11 mouse cellular contexts compared by ENCODE assay signal in genomic region chr10:39563552-39564223, GRCm38 (mm10). TPM values are rescaled to one million over a fixed set of nuclear protein-coding genes. Genes with fewer than 3 reads are reported as not detected.
DNase-seq lines count a peak whose midpoint lies in the region; ATAC-seq and TF ChIP-seq lines count a peak whose summit lies in the region.
"Had no signal": no experiment of that assay in that cellular context is flagged by ENCODE, and none has a peak within 500 bp of the region (broad histone marks: within the 10 kb centered on the region; RNA-seq: fewer than 3 reads in every experiment).

No protein-coding gene starts in this region.

- TF ChIP-seq POLR2A in kidney, adult 2 months (IDR thresholded peaks at IDR 0.05; ENCODE audit: low read depth, low read length) = no peak

- no peak overlapping the region for H3K9ac ChIP-seq in intestine, embryonic 14.5 days (ENCODE audit: low read length)
- H3K9ac ChIP-seq in intestine, postnatal 0 days (ENCODE audit: low read depth, low read length) = no peak overlapping the region
- H3K9ac ChIP-seq in hindbrain, postnatal 0 days (replicated peaks; ENCODE audit: low read length) = no peak overlapping the region
- no peak overlapping the region; the same call in 1 of the 2 replicates for H3K9ac ChIP-seq in neural tube, embryonic 12.5 days

- peak overlapping the region; percentile 80 for H3K27ac ChIP-seq in intestine, embryonic 14.5 days (ENCODE audit: low read depth)
- no peak overlapping the region for H3K27ac ChIP-seq in intestine, postnatal 0 days (ENCODE audit: low read depth, low read length)
- H3K27ac ChIP-seq in forebrain, embryonic 10.5 days = peak overlapping the region; percentile 78
- peak overlapping the region; percentile 16; the same call in 1 of the 2 replicates for H3K27ac ChIP-seq in hindbrain, postnatal 0 days
- 0 out of 2 replicates have a peak overlapping the region, but pooled peaks have one; percentile 11 for H3K27ac ChIP-seq in neural tube, embryonic 12.5 days
- H3K27ac ChIP-seq in kidney, adult 2 months (ENCODE audit: insufficient read depth, low read depth, low read length) = no peak overlapping the region

- H3K36me3 ChIP-seq in intestine, embryonic 14.5 days (ENCODE audit: control insufficient read depth, insufficient read depth, low read length) = peaks cover 14% of the 10 kb centered on the region; the same call in 1 of the 2 replicates
- H3K36me3 ChIP-seq in intestine, postnatal 0 days (ENCODE audit: control insufficient read depth, insufficient read depth) = peaks cover 7% of the 10 kb centered on the region; the same call in 1 of the 2 replicates
- H3K36me3 ChIP-seq in forebrain, embryonic 10.5 days (replicated peaks) = peaks cover 21% of the 10 kb centered on the region
- H3K36me3 ChIP-seq in hindbrain, postnatal 0 days (ENCODE audit: insufficient read depth, low read length) = peaks cover 6% of the 10 kb centered on the region; the same call in 1 of the 2 replicates
- H3K36me3 ChIP-seq in neural tube, embryonic 12.5 days = peaks cover 34% of the 10 kb centered on the region; the same call in 1 of the 2 replicates
- no peaks in the 10 kb centered on the region for H3K36me3 ChIP-seq in kidney, adult 2 months (ENCODE audit: control insufficient read depth, insufficient read depth, low read length)

- TF ChIP-seq CTCF in intestine, postnatal 0 days (IDR thresholded peaks at IDR 0.05; ENCODE audit: low read depth) = no peak
- TF ChIP-seq CTCF in hindbrain, postnatal 0 days (IDR thresholded peaks at IDR 0.05; ENCODE audit: low read depth) = no peak
- TF ChIP-seq CTCF in kidney, adult 2 months (conservative IDR thresholded peaks at IDR 0.05; ENCODE audit: insufficient read depth, insufficient read length, low read depth, low read length) = no peak

- WGBS in intestine, embryonic 14.5 days = 37% methylated on average over 24 of the region's 24 CpGs
- 62% methylated on average over 24 of the region's 24 CpGs for WGBS in intestine, postnatal 0 days
- WGBS in forebrain, embryonic 10.5 days = 55% methylated on average over 24 of the region's 24 CpGs
- 45% methylated on average over 24 of the region's 24 CpGs for WGBS in hindbrain, postnatal 0 days
- 45% methylated on average over 24 of the region's 24 CpGs for WGBS in neural tube, embryonic 12.5 days
- WGBS in kidney, adult 2 months = 61% methylated on average over 24 of the region's 24 CpGs

- H3K4me1 ChIP-seq in intestine, embryonic 14.5 days (replicated peaks; ENCODE audit: control insufficient read depth, insufficient read depth, low read length) = peaks cover 24% of the 10 kb centered on the region
- no peaks in the 10 kb centered on the region for H3K4me1 ChIP-seq in intestine, postnatal 0 days (replicated peaks; ENCODE audit: control insufficient read depth, insufficient read depth, low read length)
- peaks cover 59% of the 10 kb centered on the region for H3K4me1 ChIP-seq in forebrain, embryonic 10.5 days
- H3K4me1 ChIP-seq in hindbrain, postnatal 0 days (ENCODE audit: insufficient read depth, low read length) = 0 out of 2 replicates have a peak, but pooled peaks cover 7% of the 10 kb centered on the region
- peaks cover 20% of the 10 kb centered on the region for H3K4me1 ChIP-seq in neural tube, embryonic 12.5 days
- H3K4me1 ChIP-seq in kidney, adult 2 months (ENCODE audit: control insufficient read depth, insufficient read depth, low read length) = peaks cover 3% of the 10 kb centered on the region; the same call in 1 of the 2 replicates

- no peak overlapping the region for H3K4me2 ChIP-seq in intestine, embryonic 14.5 days (ENCODE audit: low read length)
- no peak overlapping the region for H3K4me2 ChIP-seq in intestine, postnatal 0 days (replicated peaks; ENCODE audit: low read depth)
- no peak overlapping the region for H3K4me2 ChIP-seq in hindbrain, postnatal 0 days (ENCODE audit: low read depth, low read length)
- no peak overlapping the region for H3K4me2 ChIP-seq in neural tube, embryonic 12.5 days (replicated peaks)

- no peak for DNase-seq in intestine, embryonic 14.5 days (ENCODE audit: low spot score)
- no peak for DNase-seq in forebrain, embryonic 10.5 days (ENCODE audit: extremely low spot score, low spot score)
- no peak for DNase-seq in hindbrain, postnatal 0 days (ENCODE audit: low spot score)
- DNase-seq in urinary bladder, adult 2 months (ENCODE audit: low spot score) = no peak
- no peak for DNase-seq in kidney, adult 2 months
- DNase-seq: adrenal gland, adult 8-10 months; right cerebral cortex, postnatal 14 days; thymus, postnatal 14 days had no signal

- H3K4me3 ChIP-seq in intestine, embryonic 14.5 days (ENCODE audit: low read depth, low read length) = no peak overlapping the region
- no peak overlapping the region for H3K4me3 ChIP-seq in intestine, postnatal 0 days (ENCODE audit: low read depth, low read length)
- no peak overlapping the region for H3K4me3 ChIP-seq in forebrain, embryonic 10.5 days
- H3K4me3 ChIP-seq in hindbrain, postnatal 0 days (ENCODE audit: low read length) = no peak overlapping the region
- H3K4me3 ChIP-seq in neural tube, embryonic 12.5 days = no peak overlapping the region
- no peak overlapping the region for H3K4me3 ChIP-seq in kidney, adult 2 months (ENCODE audit: insufficient read depth, low read depth, low read length)

- no peaks in the 10 kb centered on the region for H3K27me3 ChIP-seq in intestine, embryonic 14.5 days (replicated peaks; ENCODE audit: control insufficient read depth, insufficient read depth, low read length)
- no peaks in the 10 kb centered on the region for H3K27me3 ChIP-seq in intestine, postnatal 0 days (replicated peaks; ENCODE audit: control insufficient read depth, insufficient read depth, low read length)
- no peaks in the 10 kb centered on the region for H3K27me3 ChIP-seq in forebrain, embryonic 10.5 days (ENCODE audit: poor library complexity, severe bottlenecking)
- no peaks in the 10 kb centered on the region for H3K27me3 ChIP-seq in hindbrain, postnatal 0 days (ENCODE audit: insufficient read depth, low read length)
- H3K27me3 ChIP-seq in neural tube, embryonic 12.5 days (replicated peaks) = no peaks in the 10 kb centered on the region
- H3K27me3 ChIP-seq in kidney, adult 2 months (replicated peaks; ENCODE audit: control insufficient read depth, insufficient read depth, low read length) = no peaks in the 10 kb centered on the region

- ATAC-seq in intestine, embryonic 14.5 days (replicated peaks; ENCODE audit: low FRiP score, low TSS enrichment, low read depth) = peak; percentile 41
- no peak for ATAC-seq in intestine, postnatal 0 days
- ATAC-seq in hindbrain, postnatal 0 days = 0 out of 2 replicates have a peak, but pooled peaks have one; percentile 10
- no peak for ATAC-seq in neural tube, embryonic 12.5 days (ENCODE audit: low FRiP score, low read depth)
- ATAC-seq in megakaryocyte, adult 5-6 weeks (ENCODE audit: poor library complexity, severe bottlenecking) = no peak

- H3K9me3 ChIP-seq in intestine, embryonic 14.5 days (ENCODE audit: control insufficient read depth, low read length) = no peaks in the 10 kb centered on the region
- H3K9me3 ChIP-seq in intestine, postnatal 0 days (ENCODE audit: control insufficient read depth) = no peaks in the 10 kb centered on the region
- no peaks in the 10 kb centered on the region for H3K9me3 ChIP-seq in forebrain, embryonic 10.5 days
- no peaks in the 10 kb centered on the region for H3K9me3 ChIP-seq in hindbrain, postnatal 0 days (ENCODE audit: low read length)
- no peaks in the 10 kb centered on the region for H3K9me3 ChIP-seq in neural tube, embryonic 12.5 days

RNA-seq across cellular contexts. Expression of gene Traf3ip2, which starts 49.0 kb away (rescaled TPM):
- polyA plus RNA-seq in intestine, embryonic 14.5 days (2014; fragmentation: Nextera tagmentation; extraction: Ambion mirVana) = 27.8 and 28.5 TPM in 2 replicates
- polyA plus RNA-seq in intestine, postnatal 0 days (2015; fragmentation: Nextera tagmentation; extraction: Ambion mirVana) = 25.3 and 27.8 TPM in 2 replicates
- 10.3 and 11.7 TPM in 2 replicates for polyA plus RNA-seq in forebrain, embryonic 10.5 days (2016; fragmentation: Nextera tagmentation; extraction: Ambion mirVana)
- 5.3 and 9.6 TPM in 2 replicates for total RNA-seq in hindbrain, postnatal 0 days (2014; rRNA removed)
- 5.7 and 6.2 TPM in 2 replicates for polyA plus RNA-seq in hindbrain, postnatal 0 days (2015; fragmentation: Nextera tagmentation; extraction: Ambion mirVana)
- 5.4 and 7.2 TPM in 2 replicates for polyA plus RNA-seq in neural tube, embryonic 12.5 days (2016; fragmentation: Nextera tagmentation; extraction: Ambion mirVana)
- polyA plus RNA-seq in urinary bladder, adult 2 months (2012; rRNA removed) = 43.9 and 49.0 TPM in 2 replicates
- total RNA-seq in megakaryocyte, adult 5-6 weeks (2015) = 8.8 and 12.3 TPM in 2 replicates
- total RNA-seq in megakaryocyte, adult 5-6 weeks (2017) = 1.7 and 2.9 TPM in 2 replicates
- 10.4 and 12.8 TPM in 2 replicates for polyA plus RNA-seq in kidney, adult 2 months (2012; rRNA removed)

Comparison
In these comparisons a context has a peak if more than half of its experiments do, and no peak if none do; other contexts are left out.
1. ATAC-seq: peak in intestine, embryonic 14.5 days (single experiment) and hindbrain, postnatal 0 days (single experiment); none in intestine, postnatal 0 days (single experiment), neural tube, embryonic 12.5 days (single experiment) and megakaryocyte, adult 5-6 weeks (single experiment).
2. H3K27ac ChIP-seq: peak in intestine, embryonic 14.5 days (single experiment), forebrain, embryonic 10.5 days (single experiment), hindbrain, postnatal 0 days (single experiment) and neural tube, embryonic 12.5 days (single experiment); none in intestine, postnatal 0 days (single experiment) and kidney, adult 2 months (single experiment).